ENCODE assay signal across 7 mouse cellular contexts in genomic region chr8:106802384-106803137, GRCm38 (mm10).
DNase-seq lines count a peak whose midpoint lies in the region; ATAC-seq lines count a peak whose summit lies in the region.
"Not testable (repeated sequence)": the region's sequence is repeated elsewhere in the genome, so short reads cannot be mapped to it uniquely, and the experiment has no call there.

No protein-coding gene starts in this region.

- peak; percentile 76 for ATAC-seq in megakaryocyte progenitor cell, adult 5-6 weeks (replicated peaks; ENCODE audit: poor library complexity)

- intact Hi-C loops in left cerebral cortex, postnatal 4 days (cut with DNase I), result not testable (repeated sequence)

- peak; percentile 61 for DNase-seq in ES-CJ7 (ENCODE audit: low read depth, low spot score)
- DNase-seq in adrenal gland, postnatal 14 days, result peak; percentile 25
- peak; percentile 11 for DNase-seq in cerebellum, adult 8-10 months
- DNase-seq in embryo, embryonic 10 days (ENCODE audit: low spot score), result peak; percentile 22
- peak; percentile 22 for DNase-seq in left cerebral cortex, postnatal 4 days
- peak; percentile 36 for DNase-seq in thymus, postnatal 14 days

Comparison
In these comparisons a context has a peak if more than half of its experiments do, and no peak if none do; other contexts are left out.
1. Peak in every context shown above with its lines: DNase-seq and ATAC-seq.
2. DNase-seq: peak in every context shown above with its lines; median percentile 61 in ES-CJ7; 36 in thymus, postnatal 14 days; 25 in adrenal gland, postnatal 14 days; 22 in embryo, embryonic 10 days; 22 in left cerebral cortex, postnatal 4 days; 11 in cerebellum, adult 8-10 months.